Mouse (Mus musculus): Measurements from ENCODE around the gene Pltp. TPM values are rescaled to one million over a fixed set of nuclear protein-coding genes. Genes with fewer than 3 reads are reported as not detected.

The Pltp gene
- total RNA-seq, 2 experiments from 2014 or later = 19.9 to 22.8 TPM

DNA sequence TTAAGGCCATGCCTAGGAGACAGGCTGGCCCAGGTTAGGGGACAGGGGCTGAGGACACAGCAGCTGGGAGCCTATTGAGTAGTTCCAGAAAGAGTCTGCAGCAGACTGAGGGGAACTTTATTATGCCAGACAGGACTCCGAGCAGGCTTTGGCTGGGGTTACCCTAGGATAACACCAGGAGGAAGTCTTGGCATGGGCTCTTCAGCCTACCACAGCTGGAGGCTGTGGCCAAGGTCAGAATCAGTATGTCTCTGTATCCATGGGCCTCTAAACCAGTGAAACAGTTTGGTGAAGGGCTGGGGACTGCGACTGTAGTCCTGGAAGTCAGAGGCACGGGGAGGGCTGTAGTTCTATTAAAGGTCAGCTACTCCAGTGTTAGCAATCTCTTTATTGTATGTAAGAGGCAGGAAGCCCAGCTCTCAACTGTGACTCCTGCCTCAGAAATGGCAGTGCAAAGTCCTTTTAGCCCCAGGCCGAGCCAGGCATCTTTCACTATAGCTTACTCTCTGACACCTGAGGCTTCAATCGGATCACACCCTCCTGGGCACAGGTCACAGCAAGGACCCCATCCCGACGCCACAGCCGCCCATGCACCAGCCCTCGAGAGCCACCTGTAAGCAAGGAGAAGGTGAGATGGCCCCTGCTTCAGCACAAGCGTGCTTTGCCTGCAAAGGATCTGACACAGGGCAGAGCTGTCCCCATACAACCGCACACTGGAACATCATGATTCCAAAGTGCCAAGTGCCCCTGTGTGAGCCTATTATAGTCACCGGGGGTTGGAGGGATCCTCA, 64.9 kb downstream of the Pltp start:
- intact Hi-C loops (cut with DNase I; ENCODE audit: low total_unique reads) = no loop called here
- no peak for DNase-seq

DNA sequence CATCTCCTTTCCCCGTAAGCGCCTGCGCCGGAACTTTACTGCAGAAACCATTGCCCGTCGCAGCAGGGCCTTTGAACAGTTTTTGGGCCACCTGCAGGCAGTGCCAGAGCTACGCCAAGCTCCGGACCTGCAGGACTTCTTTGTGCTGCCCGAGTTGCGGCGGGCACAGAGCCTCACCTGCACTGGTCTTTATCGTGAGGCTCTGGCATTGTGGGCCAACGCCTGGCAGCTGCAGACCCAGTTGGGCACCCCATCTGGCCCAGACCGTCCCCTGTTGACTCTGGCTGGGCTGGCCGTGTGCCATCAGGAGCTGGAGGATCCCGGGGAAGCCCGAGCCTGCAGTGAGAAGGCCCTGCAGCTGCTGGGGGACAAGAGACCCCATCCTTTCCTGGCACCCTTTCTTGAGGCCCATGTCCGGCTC, 65.7 kb downstream of the Pltp start:
- intact Hi-C loops (cut with DNase I; ENCODE audit: low total_unique reads) = no loop called here
- DNase-seq = no peak

DNA sequence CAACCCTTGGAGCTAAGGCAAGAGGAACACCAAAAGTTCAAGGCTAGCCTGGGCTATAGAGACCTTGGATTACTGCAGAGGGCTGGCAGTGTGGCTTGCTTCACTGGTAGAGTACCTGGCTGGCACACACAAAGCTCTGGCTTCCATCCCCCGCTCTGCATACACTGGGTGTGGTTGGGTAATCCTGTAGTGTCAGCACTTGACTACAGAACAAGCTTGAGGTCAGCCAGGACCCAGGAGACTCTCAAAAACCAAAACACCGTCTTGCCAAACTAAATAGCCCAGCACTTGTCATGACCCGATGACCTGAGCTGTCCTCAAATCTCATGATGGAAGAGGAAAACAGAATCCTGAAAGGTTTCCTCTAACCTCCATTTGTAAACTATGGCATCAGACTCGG, 67.1 kb downstream of the Pltp start:
- DNase-seq = no peak
- intact Hi-C loops (cut with DNase I; ENCODE audit: low total_unique reads) = no loop called here

Other genes starting within 250 kb of the Pltp start
- gene Wfdc6b, start 244.2 kb downstream of the Pltp start, total RNA-seq (2021) = not detected
- gene Wfdc8, start 244.1 kb downstream of the Pltp start, total RNA-seq (2021) = not detected
- gene Wfdc16, start 218.9 kb downstream of the Pltp start, total RNA-seq (2021) = not detected
- gene Wfdc10, start 201.7 kb downstream of the Pltp start, total RNA-seq (2021) = not detected
- gene Wfdc9, start 201.1 kb downstream of the Pltp start, total RNA-seq (2021) = not detected
- gene Wfdc11, start 183.6 kb downstream of the Pltp start, total RNA-seq (2021) = not detected
- gene Wfdc13, start 172.6 kb downstream of the Pltp start, total RNA-seq (2021) = not detected
- gene Spint4, start 159.2 kb downstream of the Pltp start, total RNA-seq (2021) = not detected
- gene Spint5, start 142.4 kb downstream of the Pltp start, total RNA-seq (2021) = not detected
- not detected for gene Wfdc3, start 111.8 kb downstream of the Pltp start, total RNA-seq (2021)
- gene Dnttip1, start 111.7 kb downstream of the Pltp start, total RNA-seq (2021) = 10 to 100 TPM; 23.4 to 26.6 TPM
- 1 to 10 TPM; 6.9 to 8.1 TPM for gene Ube2c, start 87.8 kb downstream of the Pltp start, total RNA-seq (2021)
- gene Tnnc2, start 77.7 kb downstream of the Pltp start, total RNA-seq (2021) = over 10,000 TPM; 14,912 to 15,737 TPM
- gene Snx21, start 71.9 kb downstream of the Pltp start, total RNA-seq (2021) = 10 to 100 TPM; 18.0 to 18.7 TPM
- 1 to 10 TPM; 9.0 to 9.7 TPM for gene Acot8, start 52.8 kb downstream of the Pltp start, total RNA-seq (2021)
- 1 to 10 TPM; 1.1 to 1.2 TPM for gene Zswim3, start 52.6 kb downstream of the Pltp start, total RNA-seq (2021)
- gene Zswim1, start 35.0 kb downstream of the Pltp start, total RNA-seq (2021) = 1 to 10 TPM; 3.3 to 4.6 TPM
- gene Spata25, start 29.2 kb downstream of the Pltp start, total RNA-seq (2021) = under 1 TPM in 1 of 2 experiments, not detected in 1; 0.49 TPM
- gene Ctsa, start 24.8 kb downstream of the Pltp start, total RNA-seq (2021) = 10 to 100 TPM; 51.4 to 55.2 TPM
- 10 to 100 TPM; 44.8 to 49.4 TPM for gene Neurl2, start 24.3 kb downstream of the Pltp start, total RNA-seq (2021)
- gene Pcif1, start 21.6 kb upstream of the Pltp start, total RNA-seq (2021) = 10 to 100 TPM; 22.2 to 26.6 TPM
- gene Zfp335, start 54.0 kb upstream of the Pltp start, total RNA-seq (2021) = 1 to 10 TPM; 8.4 TPM
- 1 to 10 TPM in 1 of 2 experiments, under 1 TPM in 1; 0.95 to 1.2 TPM for gene Mmp9, start 83.1 kb upstream of the Pltp start, total RNA-seq (2021)
- 1 to 10 TPM in 1 of 2 experiments, under 1 TPM in 1; 0.55 to 1.0 TPM for gene Slc12a5, start 103.1 kb upstream of the Pltp start, total RNA-seq (2021)
- 10 to 100 TPM; 12.3 TPM for gene Ncoa5, start 177.2 kb upstream of the Pltp start, total RNA-seq (2021)
- gene Cd40, start 197.9 kb upstream of the Pltp start, total RNA-seq (2021) = 1 to 10 TPM; 1.1 to 1.2 TPM
- not detected for gene 1700025C18Rik, start 233.0 kb upstream of the Pltp start, total RNA-seq (2021)

Measured in gastrocnemius, postnatal 14 days (tissue).